Mouse (Mus musculus): ENCODE data around the gene 9530077C05Rik.

- TF ChIP-seq CTCF (IDR thresholded peaks at IDR 0.05; ENCODE audit: control insufficient read depth, insufficient read depth, low read length) (no peak), POLR2A (IDR thresholded peaks at IDR 0.05; ENCODE audit: borderline replicate concordance, control insufficient read depth, low read depth, low read length) (no peak)
These were observed 77.7 kb downstream of the 9530077C05Rik start for GRCm38 (mm10) chr9:22488963-22489362.

Data from bone marrow, adult 2 months (tissue).